In genomic region chr7:118712228-118713173, GRCm38 (mm10) we compare ENCODE assay signal across 7 mouse cellular contexts. TPM values are rescaled to one million over a fixed set of nuclear protein-coding genes. Genes with fewer than 3 reads are reported as not detected.
DNase-seq lines count a peak whose midpoint lies in the region; ATAC-seq lines count a peak whose summit lies in the region.

Gene Ccp110 (plus strand): TSS chr7:118712552.

- intact Hi-C loops in gastrocnemius, postnatal 36 days (cut with DNase I) = no loop called here
- intact Hi-C loops in left cerebral cortex, postnatal 36 days (cut with DNase I) = no loop called here

- H3K27me3 ChIP-seq in intestine, embryonic 16.5 days (replicated peaks; ENCODE audit: control insufficient read depth, insufficient read depth, low read length) = no peaks in the 10 kb centered on the region
- no peaks in the 10 kb centered on the region for H3K27me3 ChIP-seq in midbrain, embryonic 11.5 days (ENCODE audit: control insufficient read depth, insufficient read depth, low read length)

- peak; percentile 79 to 81 for DNase-seq in adrenal gland, adult 18-20 months (ENCODE audit: low spot score in 2 of 2)
- peak; percentile 98 for DNase-seq in embryo, embryonic 11 days
- DNase-seq in gastrocnemius, postnatal 36 days = peak; percentile 80 to 89
- DNase-seq in left cerebral cortex, postnatal 36 days (ENCODE audit: low spot score in 2 of 2) = peak; percentile 94 to 95
- DNase-seq in midbrain, embryonic 11.5 days (ENCODE audit: low spot score, missing footprints) = peak; percentile 98
- peak; percentile 93 for DNase-seq in skeletal muscle tissue, adult 2 months (ENCODE audit: low read depth, low spot score)

- H3K4me2 ChIP-seq in intestine, embryonic 16.5 days (ENCODE audit: low read depth, low read length) = peak within 1 kb of the TSS; percentile 80
- H3K4me2 ChIP-seq in midbrain, embryonic 11.5 days = peak within 1 kb of the TSS; percentile 69

- peaks cover 11% of the 10 kb centered on the region for H3K4me1 ChIP-seq in intestine, embryonic 16.5 days (ENCODE audit: control insufficient read depth, insufficient read depth, low read length)
- H3K4me1 ChIP-seq in midbrain, embryonic 11.5 days (ENCODE audit: control insufficient read depth, insufficient read depth, low read length) = peaks cover 10% of the 10 kb centered on the region

- peak; percentile 94 for ATAC-seq in intestine, embryonic 16.5 days
- ATAC-seq in midbrain, embryonic 11.5 days (ENCODE audit: low FRiP score) = peak; percentile 98

- peak within 1 kb of the TSS; percentile 84 for H3K4me3 ChIP-seq in intestine, embryonic 16.5 days (ENCODE audit: low read length)
- peak within 1 kb of the TSS; percentile 92 for H3K4me3 ChIP-seq in midbrain, embryonic 11.5 days (ENCODE audit: low read depth, low read length)

- WGBS in intestine, embryonic 16.5 days = under 1% methylated on average over 48 of the region's 48 CpGs
- WGBS in midbrain, embryonic 11.5 days = under 1% methylated on average over 48 of the region's 48 CpGs

- no peaks in the 10 kb centered on the region for H3K36me3 ChIP-seq in intestine, embryonic 16.5 days (ENCODE audit: control insufficient read depth, insufficient read depth, low read length)
- H3K36me3 ChIP-seq in midbrain, embryonic 11.5 days (ENCODE audit: control insufficient read depth, insufficient read depth, low read length) = no peaks in the 10 kb centered on the region; the same call in 1 of the 2 replicates

- H3K27ac ChIP-seq in intestine, embryonic 16.5 days (ENCODE audit: low read length) = peak within 1 kb of the TSS; percentile 21; the same call in 1 of the 2 replicates
- 0 out of 2 replicates have a peak within 1 kb of the TSS, but pooled peaks have one; percentile 25 for H3K27ac ChIP-seq in midbrain, embryonic 11.5 days (ENCODE audit: low read depth, low read length)

- H3K9me3 ChIP-seq in intestine, embryonic 16.5 days (ENCODE audit: control insufficient read depth, low read length) = no peaks in the 10 kb centered on the region
- no peaks in the 10 kb centered on the region for H3K9me3 ChIP-seq in midbrain, embryonic 11.5 days (ENCODE audit: control insufficient read depth, low read length)

- H3K9ac ChIP-seq in intestine, embryonic 16.5 days (ENCODE audit: low read depth, low read length) = peak within 1 kb of the TSS; percentile 80
- peak within 1 kb of the TSS; percentile 79 for H3K9ac ChIP-seq in midbrain, embryonic 11.5 days (ENCODE audit: low read length)

RNA-seq across cellular contexts. Expression of gene Ccp110, which starts in this region (rescaled TPM):
- total RNA-seq in adrenal gland, adult 18-20 months (2021) = 1 to 10 TPM; 5.6 to 5.9 TPM
- 1 to 10 TPM; 1.9 to 2.3 TPM for total RNA-seq in gastrocnemius, postnatal 36 days (2021)
- polyA plus RNA-seq in intestine, embryonic 16.5 days (2015; fragmentation: Nextera tagmentation; extraction: Ambion mirVana) = 9.1 and 9.9 TPM in 2 replicates
- total RNA-seq in left cerebral cortex, postnatal 36 days (2021) = 10 to 100 TPM; 50.0 to 52.4 TPM
- polyA plus RNA-seq in midbrain, embryonic 11.5 days (2014; fragmentation: Nextera tagmentation; extraction: Ambion mirVana) = 24.0 and 25.7 TPM in 2 replicates

Comparison
In these comparisons a context has a peak if more than half of its experiments do, and no peak if none do; other contexts are left out.
1. Peak in every context shown above with its lines: DNase-seq, ATAC-seq, H3K4me3 ChIP-seq and H3K27ac ChIP-seq.
2. RNA of gene Ccp110 (total RNA-seq): 50.0 to 52.4 TPM in left cerebral cortex, postnatal 36 days; 5.6 to 5.9 TPM in adrenal gland, adult 18-20 months and 1.9 to 2.3 TPM in gastrocnemius, postnatal 36 days; every median in the first group is over 4 times any median in the second.